9 mouse cellular contexts compared by ENCODE assay signal in genomic region chr14:76708728-76709127, GRCm38 (mm10).
DNase-seq lines count a peak whose midpoint lies in the region; ATAC-seq and TF ChIP-seq lines count a peak whose summit lies in the region.
"Had no signal": no experiment of that assay in that cellular context is flagged by ENCODE, and none has a peak within 500 bp of the region (broad histone marks: within the 10 kb centered on the region; RNA-seq: fewer than 3 reads in every experiment).

No protein-coding gene starts in this region.

- no peak overlapping the region for H3K4me3 ChIP-seq in heart, embryonic 12.5 days
- no peak overlapping the region for H3K4me3 ChIP-seq in heart, adult 2 months
- no peak overlapping the region for H3K4me3 ChIP-seq in lung, embryonic 15.5 days
- H3K4me3 ChIP-seq in hindbrain, embryonic 10.5 days: no peak overlapping the region

- no peak for TF ChIP-seq CTCF in heart, adult 2 months (IDR thresholded peaks at IDR 0.05)

- peaks cover 15% of the 10 kb centered on the region for H3K4me1 ChIP-seq in heart, embryonic 12.5 days (replicated peaks)
- peaks cover 6% of the 10 kb centered on the region for H3K4me1 ChIP-seq in heart, adult 2 months (ENCODE audit: control insufficient read depth, insufficient read depth, low read length)
- peaks cover 23% of the 10 kb centered on the region for H3K4me1 ChIP-seq in lung, embryonic 15.5 days
- H3K4me1 ChIP-seq in hindbrain, embryonic 10.5 days (replicated peaks): no peaks in the 10 kb centered on the region

- TF ChIP-seq EP300 in heart, adult 2 months (IDR thresholded peaks at IDR 0.05; ENCODE audit: insufficient read depth, low read depth, low read length): no peak

- no peak for ATAC-seq in heart, embryonic 12.5 days (ENCODE audit: insufficient number of reproducible peaks, low FRiP score)
- ATAC-seq in lung, embryonic 15.5 days (ENCODE audit: borderline replicate concordance, extremely low read depth, low FRiP score, low TSS enrichment): peak; percentile 55; the same call in 1 of the 2 replicates

- H3K27me3 ChIP-seq in heart, embryonic 12.5 days (replicated peaks): no peaks in the 10 kb centered on the region
- H3K27me3 ChIP-seq in heart, adult 2 months (ENCODE audit: control insufficient read depth, insufficient read depth, low read length): no peaks in the 10 kb centered on the region
- H3K27me3 ChIP-seq in lung, embryonic 15.5 days: no peaks in the 10 kb centered on the region
- no peaks in the 10 kb centered on the region for H3K27me3 ChIP-seq in hindbrain, embryonic 10.5 days (ENCODE audit: insufficient read depth, poor library complexity, severe bottlenecking)

- no peak overlapping the region for H3K9ac ChIP-seq in heart, embryonic 12.5 days
- H3K9ac ChIP-seq in heart, adult 2 months (ENCODE audit: low read depth, low read length): no peak overlapping the region
- H3K9ac ChIP-seq in lung, embryonic 15.5 days: no peak overlapping the region

- H3K4me2 ChIP-seq in heart, embryonic 12.5 days: no peak overlapping the region
- H3K4me2 ChIP-seq in lung, embryonic 15.5 days: no peak overlapping the region

- no peaks in the 10 kb centered on the region for H3K36me3 ChIP-seq in heart, embryonic 12.5 days
- H3K36me3 ChIP-seq in heart, adult 2 months (ENCODE audit: control insufficient read depth, insufficient read depth, low read length): peaks cover 3% of the 10 kb centered on the region; the same call in 1 of the 2 replicates
- no peaks in the 10 kb centered on the region for H3K36me3 ChIP-seq in lung, embryonic 15.5 days
- H3K36me3 ChIP-seq in hindbrain, embryonic 10.5 days: no peaks in the 10 kb centered on the region

- no peaks in the 10 kb centered on the region for H3K79me2 ChIP-seq in heart, adult 2 months (replicated peaks; ENCODE audit: control insufficient read depth, insufficient read depth, low read length)

- 77% methylated on average over 11 of the region's 11 CpGs for WGBS in heart, embryonic 12.5 days
- 46% methylated on average over 11 of the region's 11 CpGs for WGBS in heart, adult 2 months
- 55% methylated on average over 11 of the region's 11 CpGs for WGBS in lung, embryonic 15.5 days
- 85% methylated on average over 11 of the region's 11 CpGs for WGBS in hindbrain, embryonic 10.5 days

- intact Hi-C loops in heart, adult 2 months (cut with DNase I): loop anchor here (10.0 kb wide), 1 partner anchor 204 kb away; no protein-coding TSS in a partner anchor

- TF ChIP-seq POLR2A in heart, adult 2 months (IDR thresholded peaks at IDR 0.05; ENCODE audit: insufficient read depth, low read depth, low read length): no peak

- H3K27ac ChIP-seq in heart, embryonic 12.5 days (ENCODE audit: poor library complexity, severe bottlenecking): no peak overlapping the region
- H3K27ac ChIP-seq in heart, adult 2 months: peak overlapping the region; percentile 81
- peak overlapping the region; percentile 80 for H3K27ac ChIP-seq in lung, embryonic 15.5 days
- H3K27ac ChIP-seq in hindbrain, embryonic 10.5 days: no peak overlapping the region

- DNase-seq in heart, adult 18-20 months: peak; percentile 83 to 87
- DNase-seq in adipocyte (ENCODE audit: low spot score): peak; percentile 54
- peak; percentile 73 to 74 for DNase-seq in heart, adult 2 months
- DNase-seq in thymus, postnatal 14 days: no peak
- no peak for DNase-seq in cerebellum, adult 8-10 months
- DNase-seq in hindbrain, embryonic 10.5 days (ENCODE audit: low spot score): no peak
- DNase-seq: kidney, adult 11 months had no signal

- no peaks in the 10 kb centered on the region for H3K9me3 ChIP-seq in heart, embryonic 12.5 days (replicated peaks)
- no peaks in the 10 kb centered on the region for H3K9me3 ChIP-seq in lung, embryonic 15.5 days
- H3K9me3 ChIP-seq in hindbrain, embryonic 10.5 days: no peaks in the 10 kb centered on the region

Comparison
In these comparisons a context has a peak if more than half of its experiments do, and no peak if none do; other contexts are left out.
1. H3K27ac ChIP-seq: peak in heart, adult 2 months (single experiment) and lung, embryonic 15.5 days (single experiment); none in heart, embryonic 12.5 days (single experiment) and hindbrain, embryonic 10.5 days (single experiment).
2. DNase-seq: peak in heart, adult 18-20 months (2 of 2), adipocyte (single experiment) and heart, adult 2 months (2 of 2); none in thymus, postnatal 14 days (single experiment), cerebellum, adult 8-10 months (single experiment) and hindbrain, embryonic 10.5 days (single experiment).